Mouse (Mus musculus) adrenal gland, postnatal 14 days (tissue): ENCODE measurements around the gene Crat. TPM values are rescaled to one million over a fixed set of nuclear protein-coding genes. Genes with fewer than 3 reads are reported as not detected.

Experiments used
- DNase-seq: peaks from one replicate; pipeline ENCODE4 v3.0.0; 2021; ENCODE audit warnings: mixed read lengths
- microRNA-seq, 2 experiments: library from miRNA; unstranded; fragments of <30 nt; microRNA quantifications; one replicate each; pipeline ENCODE4 v1.2.0; 2021
- total RNA-seq: library from RNA; stranded (reverse); gene quantifications from 2 replicates; pipeline ENCODE4 v1.2.3, GENCODE M21; 2021

The Crat gene
- total RNA-seq, 1 experiment from 2014 or later, result 301 TPM

DNA sequence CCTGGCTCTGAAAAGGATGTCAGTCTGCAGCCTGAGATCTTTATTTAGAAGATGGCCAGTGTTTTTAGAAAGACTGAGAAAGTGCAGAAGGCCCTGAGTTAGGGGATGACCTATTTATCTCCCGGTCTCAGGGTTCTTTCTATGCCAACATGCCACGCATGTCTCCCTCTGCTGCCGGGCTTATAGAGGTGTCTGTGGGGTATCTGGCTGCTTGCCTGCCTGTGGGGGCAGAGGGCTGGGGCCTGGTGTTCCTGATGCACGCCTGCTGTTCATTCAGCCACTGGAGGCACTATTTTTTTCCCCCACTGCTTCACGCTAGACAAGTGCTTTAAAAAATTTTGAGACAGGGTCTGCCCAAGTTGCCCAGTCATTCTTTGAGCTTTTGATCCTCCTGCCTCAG lies 49.4 kb downstream of the Crat start:
- peak; percentile 43 for DNase-seq

GRCm38 (mm10) chr2:30365281-30366069 lies 50.1 kb downstream of the Crat start:
- peak; percentile 62 for DNase-seq

DNA sequence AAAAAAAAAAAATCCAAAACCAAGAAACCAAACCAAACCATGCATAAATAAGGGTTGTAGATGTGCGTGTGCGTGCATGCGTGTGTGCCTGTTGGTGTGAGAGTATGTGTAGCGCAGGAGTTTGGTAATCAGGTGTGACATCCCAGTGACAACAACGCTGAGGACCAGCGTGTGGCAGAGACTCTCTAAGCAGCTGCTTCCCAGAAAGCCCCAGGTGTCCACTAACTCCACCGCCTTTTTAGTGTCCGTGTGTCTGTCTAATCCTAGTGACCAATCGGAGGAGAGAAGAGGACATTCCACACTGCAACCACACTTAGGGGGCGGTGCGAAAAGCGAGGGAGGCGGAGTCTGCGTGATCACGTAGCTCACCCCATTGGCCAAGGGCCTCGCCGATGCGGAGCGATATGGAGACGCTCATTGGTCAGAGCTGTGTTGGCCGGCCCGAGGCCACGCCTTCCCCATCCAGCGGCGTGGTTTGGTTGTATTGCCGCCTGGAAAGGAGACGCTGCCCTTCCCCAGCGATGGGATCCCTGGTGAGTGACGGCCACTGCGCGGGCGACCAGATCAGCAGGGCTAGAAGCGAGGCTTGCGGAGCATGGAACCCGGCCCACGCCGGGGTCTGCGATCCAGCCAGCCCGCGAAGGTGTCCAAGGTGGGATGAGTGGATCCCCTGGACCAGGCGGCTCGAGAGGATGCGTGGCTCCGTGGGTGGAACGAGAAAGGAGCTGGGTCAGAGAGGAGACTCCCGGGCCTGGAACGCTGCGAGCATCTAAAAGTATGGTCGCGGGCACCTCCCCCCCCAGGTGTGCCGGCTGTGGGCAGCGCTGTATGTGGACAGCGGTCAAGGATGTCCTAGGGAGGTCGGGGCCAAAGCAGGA lies 51.6 kb downstream of the Crat start, which contains the start of gene Miga2:
TSS of gene Miga2 (plus strand) at position 461 of the 878 bp plus-strand sequence.
- peak; percentile 99 for DNase-seq

GRCm38 (mm10) chr2:30362865-30363264 lies 52.7 kb downstream of the Crat start:
- DNase-seq, result no peak

DNA sequence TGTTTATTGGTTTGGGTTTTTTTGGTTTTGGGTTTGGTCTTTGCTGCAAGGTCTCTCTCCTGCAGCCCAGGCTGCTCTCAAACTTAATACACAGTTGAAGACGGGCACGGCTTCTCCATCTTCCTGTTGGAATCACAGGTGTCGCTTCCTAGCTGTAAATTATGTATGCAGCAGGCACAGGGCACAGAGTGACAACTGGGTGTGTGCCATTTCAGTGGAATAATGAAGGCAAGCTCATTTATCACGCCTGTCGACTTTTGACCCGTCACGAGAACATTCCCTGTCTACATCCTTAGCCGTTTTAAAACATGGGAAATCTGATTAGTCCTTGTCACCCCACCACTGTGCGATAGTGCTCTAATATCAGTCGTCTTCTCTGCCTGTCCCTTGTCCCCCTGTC lies 55.0 kb downstream of the Crat start:
- no peak for DNase-seq

DNA sequence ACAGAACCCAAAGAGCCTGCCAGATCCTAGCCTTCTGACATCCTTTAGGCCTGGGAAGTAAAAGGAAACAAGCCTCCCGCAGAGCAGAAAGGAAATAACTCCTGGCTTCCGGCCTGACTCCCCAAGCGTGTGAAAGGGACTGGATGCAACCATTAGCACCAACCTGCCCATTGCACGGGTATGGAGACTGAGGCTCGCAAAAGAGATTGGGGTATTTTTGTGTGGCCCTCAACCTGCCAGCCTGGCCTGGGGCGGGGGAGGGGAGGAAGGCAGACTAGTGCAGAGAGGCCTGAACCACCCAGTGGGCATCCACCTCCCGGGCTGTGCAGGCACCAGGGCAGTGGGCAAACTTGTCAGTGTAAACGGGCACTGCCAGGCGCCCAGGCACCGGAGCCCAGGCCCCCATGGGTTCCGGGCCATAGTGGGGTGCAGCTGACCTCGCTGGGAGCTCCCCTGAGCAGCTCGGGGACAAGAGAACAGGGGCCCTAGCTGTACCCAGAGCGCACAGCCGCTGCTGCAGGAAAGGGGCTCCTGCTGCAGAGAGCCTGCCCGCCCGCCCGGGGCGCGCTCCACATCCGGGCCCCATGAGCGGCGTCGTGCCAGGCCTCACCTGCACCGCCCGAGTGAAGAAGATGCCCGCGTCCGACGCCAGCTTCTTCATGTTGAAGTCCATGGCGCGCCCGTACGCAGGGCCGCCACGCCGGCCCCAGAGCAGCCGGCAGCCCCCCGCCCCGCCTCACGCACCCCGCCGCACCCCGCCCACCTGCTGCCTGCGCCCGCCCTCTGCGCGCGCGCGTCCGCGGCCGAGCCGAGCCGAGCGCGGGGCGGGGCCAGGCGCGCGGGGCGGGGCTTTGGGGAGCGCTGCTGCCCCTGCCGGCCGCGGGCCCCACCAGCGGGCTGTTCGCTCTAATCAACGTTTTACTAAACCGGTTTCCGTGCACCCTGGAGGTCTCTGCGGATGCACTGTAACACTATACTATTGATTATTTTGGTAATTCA lies 56.8 kb downstream of the Crat start, which contains the start of gene Sh3glb2:
TSS of gene Sh3glb2 (minus strand) at position 805 of the 999 bp plus-strand sequence.
- peak; percentile 94 for DNase-seq

- DNase-seq, result peak; percentile 39
These were observed 57.8 kb downstream of the Crat start for GRCm38 (mm10) chr2:30357552-30358510.

DNA sequence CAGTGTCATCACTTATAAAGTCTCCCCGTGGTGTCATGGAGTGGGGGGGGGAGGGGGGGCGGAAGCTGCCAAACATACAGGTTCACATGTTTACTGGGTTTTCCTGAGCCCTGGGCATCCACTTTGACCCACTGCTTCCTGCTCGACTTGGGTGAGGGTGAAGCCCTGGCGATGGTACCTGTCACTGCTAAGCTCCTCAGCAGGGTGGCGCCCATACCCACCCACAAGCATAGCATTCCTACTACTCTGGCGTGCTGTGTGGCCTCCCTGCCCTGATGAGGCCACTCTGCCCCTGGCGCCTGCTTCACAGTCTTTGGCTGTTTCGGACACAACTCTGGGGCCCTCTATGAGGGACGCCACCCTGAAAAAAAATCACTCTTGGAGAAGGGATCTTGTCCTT lies 58.7 kb downstream of the Crat start:
- DNase-seq, result no peak

- peak; percentile 45 for DNase-seq
These were observed 59.3 kb downstream of the Crat start for GRCm38 (mm10) chr2:30356266-30356665.

GRCm38 (mm10) chr2:30355861-30356260 lies 59.8 kb downstream of the Crat start:
- no peak for DNase-seq

- peak; percentile 67 for DNase-seq
These were observed 64.5 kb downstream of the Crat start for GRCm38 (mm10) chr2:30351149-30351548.

Small RNA genes lying within 50 kb of the gene (microRNA-seq; reads per million reads assigned to microRNA genes)
- 0.38 to 0.85 reads per million in 2 experiments for gene Gm47292

Other genes starting within 250 kb of the Crat start
- 49.3 and 52.9 TPM in 2 replicates for gene Endog, start 244.3 kb downstream of the Crat start, total RNA-seq
- 21.8 and 22.2 TPM in 2 replicates for gene Spout1, start 237.4 kb downstream of the Crat start, total RNA-seq
- 29.1 and 29.3 TPM in 2 replicates for gene Kyat1, start 210.0 kb downstream of the Crat start, total RNA-seq
- gene Lrrc8a, start 178.1 kb downstream of the Crat start, total RNA-seq, result 57.7 and 60.3 TPM in 2 replicates
- gene Gm28035, start 175.2 kb downstream of the Crat start, total RNA-seq, result 0.63 and 1.7 TPM in 2 replicates
- gene Phyhd1, start 149.6 kb downstream of the Crat start, total RNA-seq, result 19.8 and 20.4 TPM in 2 replicates
- not detected in 2 replicates for gene Gm28038, start 134.8 kb downstream of the Crat start, total RNA-seq
- gene Dolk, start 129.5 kb downstream of the Crat start, total RNA-seq, result 46.2 and 48.1 TPM in 2 replicates
- gene Nup188, start 129.4 kb downstream of the Crat start, total RNA-seq, result 38.2 and 40.5 TPM in 2 replicates
- 73.2 and 80.6 TPM in 2 replicates for gene Sh3glb2, start 56.5 kb downstream of the Crat start, total RNA-seq
- 87.9 and 89.3 TPM in 2 replicates for gene Miga2, start 51.6 kb downstream of the Crat start, total RNA-seq
- 18.7 and 19.5 TPM in 2 replicates for gene Dolpp1, start 23.6 kb downstream of the Crat start, total RNA-seq
- 145 and 155 TPM in 2 replicates for gene Ptpa, start 226 bp upstream of the Crat start, total RNA-seq
- gene Ier5l, start 58.4 kb upstream of the Crat start, total RNA-seq, result 6.4 and 6.8 TPM in 2 replicates
- 1.6 and 3.5 TPM in 2 replicates for gene Cstad, start 179.2 kb upstream of the Crat start, total RNA-seq